Mouse (Mus musculus) embryonic facial prominence, embryonic 14.5 days (tissue): ENCODE data around the gene Tnfaip3. TPM values are rescaled to one million over a fixed set of nuclear protein-coding genes. Genes with fewer than 3 reads are reported as not detected.

Source experiments
- ATAC-seq: fragments of 200-750 bp; cut with Nextera tagmentation; 2 replicates; pipeline ENCODE4 v1.8.0; 2017; ENCODE audit warnings: low read depth, moderate number of reproducible peaks, moderate TSS enrichment
- DNase-seq: peaks from one replicate; pipeline ENCODE4 v3.0.0-alpha.2; 2015; ENCODE audit warnings: low spot score
- H3K27ac ChIP-seq: fragments of 300-500 bp; sonication (generic); replicated peaks from 2 replicates; pipeline ENCODE4 v1.5.1; 2014; ENCODE audit warnings: low read depth, mild to moderate bottlenecking, low read length, moderate library complexity
- H3K27me3 ChIP-seq: fragments of 300-500 bp; sonication (generic); replicated peaks from 2 replicates; pipeline ENCODE4 v1.6.1; 2014; ENCODE audit warnings: low read length; ENCODE audit not compliant: control insufficient read depth, insufficient read depth
- H3K36me3 ChIP-seq: fragments of 300-500 bp; sonication (generic); 2 replicates; pipeline ENCODE4 v1.6.1; 2014; ENCODE audit warnings: low read length, mixed read lengths; ENCODE audit not compliant: control insufficient read depth, insufficient read depth
- H3K4me1 ChIP-seq: fragments of 300-500 bp; sonication (generic); 2 replicates; pipeline ENCODE4 v1.6.1; 2014; ENCODE audit warnings: antibody characterized with exemption, low read length; ENCODE audit not compliant: control insufficient read depth, insufficient read depth
- H3K4me2 ChIP-seq: fragments of 300-500 bp; sonication (generic); 2 replicates; pipeline ENCODE4 v1.6.1; 2014; ENCODE audit warnings: low read depth, mild to moderate bottlenecking, low read length, moderate library complexity, mixed read lengths
- H3K4me3 ChIP-seq: fragments of 300-500 bp; sonication (generic); 2 replicates; pipeline ENCODE4 v1.5.1; 2014; ENCODE audit warnings: low read depth, mild to moderate bottlenecking, low read length
- H3K9ac ChIP-seq: fragments of 300-500 bp; sonication (generic); 2 replicates; pipeline ENCODE4 v1.6.1; 2014; ENCODE audit warnings: low read depth, mild to moderate bottlenecking, low read length, moderate library complexity, mixed read lengths
- H3K9me3 ChIP-seq: fragments of 300-500 bp; sonication (generic); 2 replicates; pipeline ENCODE4 v1.6.1; 2016; ENCODE audit warnings: low read length; ENCODE audit not compliant: control insufficient read depth
- WGBS: fragments of 180-500 bp; shearing (Covaris S2); extraction: QIAGEN DNeasy Blood & Tissue Kit; methylation state at CpG from one replicate; pipeline ENCODE4 v1.1.7; 2014; 5-methylcytosine and 5-hydroxymethylcytosine counted together
- polyA plus RNA-seq: library from polyadenylated mRNA; unstranded; fragments of >200 nt; fragmentation: Nextera tagmentation; extraction: Ambion mirVana; gene quantifications from 2 replicates; pipeline ENCODE4 v1.2.1, GENCODE M21; 2014

The Tnfaip3 gene
- 4.7 and 4.8 TPM in 2 replicates for polyA plus RNA-seq

DNA sequence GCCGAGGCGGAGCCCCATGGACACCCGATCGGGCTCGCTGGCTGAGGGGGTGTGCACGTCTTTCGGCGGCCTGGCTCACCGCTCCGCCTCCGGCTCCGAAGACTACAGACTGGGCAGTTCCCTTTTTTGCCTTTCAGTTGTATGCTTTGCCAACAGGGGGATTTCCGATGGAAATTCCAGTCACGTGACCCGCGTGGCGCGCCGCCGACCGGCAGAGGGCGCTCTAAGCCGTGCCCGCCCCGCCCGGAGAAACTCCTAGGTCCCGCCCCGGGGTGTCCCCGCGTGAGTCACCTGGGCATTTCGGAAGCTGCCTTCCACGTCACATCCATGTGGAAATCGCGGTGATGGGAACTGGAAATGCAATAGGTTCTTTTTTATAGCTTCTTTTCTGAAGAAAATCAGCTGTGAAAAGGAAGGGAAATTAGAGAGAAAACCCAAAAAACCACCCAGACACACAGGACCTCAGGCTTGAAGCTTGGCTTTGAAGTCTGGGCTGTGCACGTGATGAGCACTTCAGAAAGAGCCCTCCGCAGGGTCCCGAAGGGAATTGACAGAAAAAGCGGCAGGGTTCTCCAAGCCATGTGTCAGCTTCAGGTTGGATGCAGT is at the start of gene Tnfaip3:
Gene Tnfaip3 (minus strand): TSS at position 401 of the 606 bp plus-strand sequence.
- Histone ChIP-seq H3K9ac (peak within 1 kb of the TSS; percentile 87), H3K36me3 (no peaks in the 10 kb centered on the region), H3K4me1 (peaks cover 5% of the 10 kb centered on the region), H3K27me3 (no peaks in the 10 kb centered on the region; the same call in none of the 2 replicates), H3K9me3 (no peaks in the 10 kb centered on the region), H3K27ac (peak within 1 kb of the TSS; percentile 88), H3K4me2 (peak within 1 kb of the TSS; percentile 91), H3K4me3 (peak within 1 kb of the TSS; percentile 90)
- under 1% methylated on average over 36 of the region's 38 CpGs for WGBS
- DNase-seq (peak; percentile 95), ATAC-seq (peak; percentile 96)

DNA sequence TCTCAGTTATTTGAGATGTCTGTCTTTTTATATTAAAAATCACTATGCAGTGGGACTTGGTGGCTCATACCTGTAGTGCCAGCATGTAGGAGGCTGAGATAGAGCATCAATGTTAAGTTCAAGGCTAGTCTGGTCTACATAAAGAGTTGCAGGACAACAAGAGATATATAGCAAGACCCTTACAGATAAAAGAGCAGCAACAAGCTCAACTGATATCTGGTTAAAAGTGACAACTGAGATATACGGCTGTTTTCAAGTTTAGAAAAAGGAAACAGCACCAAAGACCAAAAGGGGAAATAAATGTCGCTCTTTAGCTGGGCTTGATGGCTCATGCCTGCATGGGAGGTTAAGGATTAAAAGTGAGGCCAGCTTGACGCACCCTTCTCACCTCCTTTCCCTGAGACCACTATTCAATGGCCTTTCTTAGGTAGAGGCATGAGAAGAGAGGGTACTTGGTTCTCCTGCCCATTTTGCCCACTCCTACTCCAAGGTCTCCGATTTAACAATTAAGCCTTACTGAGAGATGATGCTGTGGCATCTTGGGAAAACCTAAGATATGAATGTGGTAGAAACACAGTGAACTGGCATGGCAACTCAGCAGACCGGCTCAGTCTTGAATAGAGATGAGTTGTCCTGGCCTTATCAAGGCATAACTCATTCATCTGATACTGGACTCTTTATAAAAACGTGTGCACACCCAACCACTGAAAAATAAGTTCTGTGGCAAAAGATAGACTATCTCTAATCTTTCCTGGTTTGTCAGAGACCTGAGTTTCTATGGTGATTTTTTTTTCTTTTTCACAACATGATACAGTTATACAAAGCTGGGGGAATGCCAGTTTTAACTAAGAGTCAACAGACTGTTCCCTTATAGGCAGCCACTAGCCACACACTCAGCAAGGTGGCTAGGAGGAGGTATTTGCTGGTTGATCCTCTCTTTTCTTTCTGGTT is 49.5 kb upstream of the Tnfaip3 start:
- H3K4me3 ChIP-seq: no peak overlapping the region
- H3K27me3 ChIP-seq: no peaks in the 10 kb centered on the region
- H3K9me3 ChIP-seq: no peaks in the 10 kb centered on the region
- no peaks in the 10 kb centered on the region for H3K4me1 ChIP-seq
- no peak overlapping the region for H3K4me2 ChIP-seq
- WGBS: 81% methylated on average over 6 of the region's 6 CpGs
- ATAC-seq: no peak
- H3K9ac ChIP-seq: no peak overlapping the region
- H3K36me3 ChIP-seq: no peaks in the 10 kb centered on the region
- no peak for DNase-seq
- H3K27ac ChIP-seq: no peak overlapping the region

DNA sequence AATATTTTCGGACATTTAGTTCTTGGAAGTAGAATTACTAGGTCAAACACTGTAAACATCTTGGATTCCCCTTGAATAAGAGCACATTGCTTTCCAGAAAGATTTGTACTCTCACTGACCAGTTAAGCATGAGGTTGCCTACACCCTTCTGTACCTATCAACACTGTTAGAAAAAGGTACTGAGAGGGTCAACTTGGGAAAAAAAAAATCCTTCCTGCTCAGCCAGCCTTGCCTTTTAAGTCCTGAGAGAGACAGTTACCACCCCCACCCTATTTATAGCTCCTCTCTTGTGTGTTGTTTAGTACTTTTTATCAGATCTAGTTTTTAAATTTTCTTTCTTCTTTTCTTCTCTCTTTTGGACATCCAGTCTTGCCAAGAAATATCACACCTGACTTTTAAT is 48.2 kb upstream of the Tnfaip3 start:
- Histone ChIP-seq H3K4me2 (no peak overlapping the region), H3K36me3 (no peaks in the 10 kb centered on the region), H3K4me3 (no peak overlapping the region), H3K9ac (no peak overlapping the region), H3K27ac (no peak overlapping the region), H3K9me3 (no peaks in the 10 kb centered on the region), H3K4me1 (no peaks in the 10 kb centered on the region), H3K27me3 (no peaks in the 10 kb centered on the region)
- ATAC-seq: no peak
- WGBS: 75% methylated on average over 1 of the region's 1 CpGs
- no peak for DNase-seq

DNA sequence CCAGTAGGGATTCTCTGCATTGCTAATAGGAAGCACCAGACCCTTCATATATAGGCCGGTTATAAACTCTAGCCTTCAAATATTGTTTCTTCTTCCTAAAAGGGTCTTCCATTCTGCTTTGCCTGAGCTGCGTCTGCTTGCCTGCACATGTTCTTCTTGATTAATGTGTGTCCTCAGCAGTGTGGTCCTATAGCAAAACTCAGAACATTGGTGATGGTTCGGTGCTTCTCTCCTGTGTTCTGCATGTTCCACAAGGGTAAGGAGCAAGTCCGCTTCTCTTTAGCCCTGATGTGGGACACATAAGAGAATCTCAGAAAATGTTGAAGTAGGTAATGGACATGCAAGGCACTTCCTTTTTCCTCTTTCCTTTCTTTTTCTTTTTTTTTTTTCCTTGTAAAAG is 47.8 kb upstream of the Tnfaip3 start:
- DNase-seq: no peak
- H3K9ac ChIP-seq: no peak overlapping the region
- H3K4me2 ChIP-seq: no peak overlapping the region
- H3K27me3 ChIP-seq: no peaks in the 10 kb centered on the region
- no peak overlapping the region for H3K4me3 ChIP-seq
- H3K36me3 ChIP-seq: no peaks in the 10 kb centered on the region
- no peaks in the 10 kb centered on the region for H3K9me3 ChIP-seq
- no peak overlapping the region for H3K27ac ChIP-seq
- 83% methylated on average over 4 of the region's 4 CpGs for WGBS
- ATAC-seq: no peak
- H3K4me1 ChIP-seq: no peaks in the 10 kb centered on the region

DNA sequence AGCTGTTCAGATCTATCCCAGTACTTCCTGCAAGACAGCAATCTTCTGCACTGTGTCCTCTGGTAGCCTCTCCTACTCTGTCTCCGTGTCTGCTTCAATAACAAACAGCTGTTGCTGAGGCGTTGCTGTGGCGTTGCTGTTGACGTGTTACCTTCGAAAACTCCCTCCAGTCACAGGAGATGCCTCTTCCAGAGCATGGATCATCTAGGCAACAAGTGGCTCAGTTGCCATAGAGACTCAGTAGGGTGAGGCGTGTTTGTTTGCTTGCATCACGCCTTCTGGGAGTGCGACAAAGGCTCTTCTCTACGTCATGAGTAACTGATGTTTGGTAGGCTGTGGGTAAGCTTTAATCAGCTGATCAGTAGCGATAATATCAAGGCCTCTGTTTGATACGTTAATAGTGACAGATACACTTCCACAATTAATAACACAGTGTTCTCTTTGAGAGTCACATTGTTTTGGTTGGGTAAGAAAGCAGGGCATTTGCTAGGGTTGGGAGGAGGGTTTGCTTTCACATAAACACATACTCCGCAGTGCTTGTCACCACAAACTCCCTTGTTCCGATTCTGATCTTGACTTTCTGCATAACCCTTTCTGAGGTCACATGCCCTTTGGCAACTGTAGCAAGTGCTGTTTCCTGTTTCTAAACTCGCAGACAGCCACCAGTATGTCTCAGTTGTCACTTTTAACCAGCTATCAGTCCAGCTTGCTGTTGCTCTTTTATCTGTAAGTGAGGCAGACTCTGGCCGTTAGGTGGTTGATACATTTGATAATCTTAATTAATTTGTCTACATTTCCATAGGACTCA is 46.8 kb upstream of the Tnfaip3 start:
- DNase-seq (peak; percentile 26), ATAC-seq (no peak)
- Histone ChIP-seq H3K4me3 (no peak overlapping the region), H3K27ac (0 out of 2 replicates have a peak overlapping the region, but pooled peaks have one; percentile 4), H3K27me3 (no peaks in the 10 kb centered on the region), H3K4me1 (no peaks in the 10 kb centered on the region), H3K36me3 (no peaks in the 10 kb centered on the region), H3K4me2 (no peak overlapping the region), H3K9ac (no peak overlapping the region), H3K9me3 (no peaks in the 10 kb centered on the region)
- WGBS: 51% methylated on average over 15 of the region's 15 CpGs

DNA sequence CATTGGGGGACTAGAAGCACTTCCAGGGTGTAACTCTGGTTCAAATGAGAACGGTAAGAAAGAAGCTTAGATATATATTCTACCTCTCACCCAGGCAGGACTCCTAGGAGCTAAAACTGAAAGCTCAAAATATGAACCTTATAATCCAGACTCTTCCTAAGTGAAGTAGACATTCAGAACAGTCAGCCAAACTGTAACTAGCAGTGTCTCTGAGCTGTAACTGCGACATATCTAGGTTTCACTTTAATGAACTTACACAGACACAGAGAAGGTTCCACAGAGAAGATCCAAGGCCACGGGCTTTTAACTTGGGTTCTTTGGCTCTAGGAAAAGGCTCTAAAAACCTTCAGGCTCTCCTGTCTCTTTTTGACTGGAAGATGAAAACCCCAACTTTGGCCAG is 45.7 kb upstream of the Tnfaip3 start:
- no peak overlapping the region for H3K9ac ChIP-seq
- H3K4me2 ChIP-seq: no peak overlapping the region
- DNase-seq: no peak
- H3K27ac ChIP-seq: no peak overlapping the region
- H3K9me3 ChIP-seq: no peaks in the 10 kb centered on the region
- no peak for ATAC-seq
- no peaks in the 10 kb centered on the region for H3K4me1 ChIP-seq
- no peaks in the 10 kb centered on the region for H3K27me3 ChIP-seq
- 87% methylated on average over 3 of the region's 3 CpGs for WGBS
- H3K4me3 ChIP-seq: no peak overlapping the region
- H3K36me3 ChIP-seq: no peaks in the 10 kb centered on the region

DNA sequence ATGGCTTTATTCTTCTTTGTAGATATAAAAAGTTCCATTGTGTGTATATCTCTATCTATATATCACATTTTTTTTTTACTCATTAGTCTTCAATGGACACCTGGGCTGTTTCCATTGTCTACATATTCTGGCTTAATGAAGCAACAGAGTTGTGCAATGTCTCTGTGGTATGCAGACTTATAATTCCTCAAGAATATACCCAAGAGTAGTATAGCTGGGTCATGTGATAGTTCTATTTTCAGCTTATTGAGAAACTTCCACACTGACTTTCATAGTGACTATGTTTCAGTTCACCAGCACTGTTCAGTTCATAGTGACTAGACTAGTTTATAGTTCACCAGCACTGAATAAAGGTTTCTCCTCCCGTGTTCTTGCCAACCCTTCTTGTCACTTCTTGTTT is 38.1 kb upstream of the Tnfaip3 start:
- Histone ChIP-seq H3K27ac (no peak overlapping the region), H3K9ac (no peak overlapping the region), H3K27me3 (no peaks in the 10 kb centered on the region), H3K4me3 (no peak overlapping the region), H3K9me3 (no peaks in the 10 kb centered on the region), H3K4me2 (no peak overlapping the region), H3K4me1 (no peaks in the 10 kb centered on the region), H3K36me3 (no peaks in the 10 kb centered on the region)
- WGBS: 66% methylated on average over 1 of the region's 1 CpGs
- ATAC-seq (no peak), DNase-seq (no peak)

DNA sequence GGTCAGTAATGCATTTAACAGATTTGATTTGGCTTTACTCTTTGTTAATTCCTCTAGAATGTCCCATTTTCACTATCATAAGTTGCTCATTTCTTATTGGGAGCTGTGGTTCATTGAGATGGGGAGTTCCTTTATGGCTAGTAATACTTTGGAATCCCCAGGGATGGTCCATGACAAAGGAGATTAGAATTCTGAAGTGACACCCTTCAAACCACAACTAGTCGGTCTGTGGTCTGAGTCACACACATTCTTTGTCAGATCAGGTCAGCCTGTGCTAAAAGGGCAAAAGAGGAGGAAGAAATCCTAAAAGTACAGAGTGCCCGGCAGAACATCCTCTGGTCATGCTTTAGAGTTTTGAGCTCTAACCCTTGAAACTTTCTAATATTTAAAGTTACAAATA is 30.5 kb upstream of the Tnfaip3 start:
- Histone ChIP-seq H3K27me3 (no peaks in the 10 kb centered on the region), H3K9me3 (no peaks in the 10 kb centered on the region), H3K4me2 (no peak overlapping the region), H3K27ac (no peak overlapping the region), H3K36me3 (no peaks in the 10 kb centered on the region), H3K4me3 (no peak overlapping the region), H3K4me1 (no peaks in the 10 kb centered on the region), H3K9ac (no peak overlapping the region)
- DNase-seq (no peak), ATAC-seq (no peak)
- WGBS: 58% methylated on average over 2 of the region's 2 CpGs
